Mouse (Mus musculus) lung, embryonic 16.5 days (tissue): ENCODE results near the gene Gm10320. TPM values are rescaled to one million over a fixed set of nuclear protein-coding genes. Genes with fewer than 3 reads are reported as not detected.

Experiments used
- ATAC-seq: fragments of 200-750 bp; cut with Nextera tagmentation; 2 replicates; pipeline ENCODE4 v1.8.0; 2017; ENCODE audit warnings: low read depth, mild to moderate bottlenecking, moderate library complexity
- H3K27ac ChIP-seq: fragments of 300-500 bp; sonication (generic); 2 replicates; pipeline ENCODE4 v1.5.1; 2014; ENCODE audit warnings: mild to moderate bottlenecking, control low read depth, low read length
- H3K27me3 ChIP-seq: fragments of 300-500 bp; sonication (generic); 2 replicates; pipeline ENCODE4 v1.6.1; 2014; ENCODE audit warnings: low read depth, low read length, mixed read lengths; ENCODE audit not compliant: control insufficient read depth, insufficient read depth
- H3K36me3 ChIP-seq: fragments of 300-500 bp; sonication (generic); 2 replicates; pipeline ENCODE4 v1.6.1; 2014; ENCODE audit warnings: low read length; ENCODE audit not compliant: control insufficient read depth, insufficient read depth
- H3K4me1 ChIP-seq: fragments of 300-500 bp; sonication (generic); replicated peaks from 2 replicates; pipeline ENCODE4 v1.6.1; 2014; ENCODE audit warnings: low read length, mixed read lengths; ENCODE audit not compliant: control insufficient read depth, insufficient read depth
- H3K4me2 ChIP-seq: fragments of 300-500 bp; sonication (generic); 2 replicates; pipeline ENCODE4 v1.6.1; 2014; ENCODE audit warnings: low read depth, low read length, control low read depth
- H3K4me3 ChIP-seq: fragments of 300-500 bp; sonication (generic); 2 replicates; pipeline ENCODE4 v1.5.1; 2014; ENCODE audit warnings: mild to moderate bottlenecking, low read length, control low read depth
- H3K9ac ChIP-seq: fragments of 300-500 bp; sonication (generic); 2 replicates; pipeline ENCODE4 v1.6.1; 2014; ENCODE audit warnings: low read length, control low read depth
- H3K9me3 ChIP-seq: fragments of 300-500 bp; sonication (generic); 2 replicates; pipeline ENCODE4 v1.6.1; 2016; ENCODE audit warnings: low read length; ENCODE audit not compliant: control insufficient read depth
- WGBS: fragments of 180-500 bp; shearing (Covaris S2); extraction: QIAGEN DNeasy Blood & Tissue Kit; methylation state at CpG from one replicate; pipeline ENCODE4 v1.1.7; 2014; 5-methylcytosine and 5-hydroxymethylcytosine counted together
- polyA plus RNA-seq: library from polyadenylated mRNA; unstranded; fragments of >200 nt; fragmentation: Nextera tagmentation; extraction: Ambion mirVana; gene quantifications from 2 replicates; pipeline ENCODE4 v1.2.1, GENCODE M21; 2015

Gm10320 gene
- polyA plus RNA-seq, 1 experiment from 2014 or later: 1.2 TPM

DNA sequence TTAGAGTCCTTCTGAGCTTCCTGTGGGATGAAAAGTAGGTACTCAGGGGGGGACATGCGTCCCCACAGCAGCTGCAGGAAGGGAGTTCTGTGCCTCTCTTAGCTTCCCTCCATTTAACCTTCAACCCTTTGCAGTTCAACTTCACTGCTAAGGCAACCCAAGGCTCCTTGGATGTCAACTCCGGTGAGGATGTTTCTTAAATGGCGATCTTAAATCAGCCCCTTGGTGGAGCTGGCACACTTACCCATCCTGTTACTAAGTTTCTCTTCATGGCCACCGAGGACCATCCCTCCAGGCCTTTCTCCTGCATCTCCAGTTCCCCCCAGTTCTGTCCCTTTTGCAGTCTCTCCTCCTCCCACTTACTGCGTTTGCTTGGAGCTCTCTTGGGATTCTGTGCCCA, 6.8 kb upstream of the Gm10320 start:
- Histone ChIP-seq H3K27me3 (peaks cover 42% of the 10 kb centered on the region), H3K9me3 (no peaks in the 10 kb centered on the region), H3K4me3 (no peak overlapping the region), H3K27ac (no peak overlapping the region), H3K4me1 (peaks cover 10% of the 10 kb centered on the region), H3K36me3 (no peaks in the 10 kb centered on the region), H3K4me2 (no peak overlapping the region), H3K9ac (no peak overlapping the region)
- no peak for ATAC-seq
- WGBS: 57% methylated on average over 5 of the region's 5 CpGs

DNA sequence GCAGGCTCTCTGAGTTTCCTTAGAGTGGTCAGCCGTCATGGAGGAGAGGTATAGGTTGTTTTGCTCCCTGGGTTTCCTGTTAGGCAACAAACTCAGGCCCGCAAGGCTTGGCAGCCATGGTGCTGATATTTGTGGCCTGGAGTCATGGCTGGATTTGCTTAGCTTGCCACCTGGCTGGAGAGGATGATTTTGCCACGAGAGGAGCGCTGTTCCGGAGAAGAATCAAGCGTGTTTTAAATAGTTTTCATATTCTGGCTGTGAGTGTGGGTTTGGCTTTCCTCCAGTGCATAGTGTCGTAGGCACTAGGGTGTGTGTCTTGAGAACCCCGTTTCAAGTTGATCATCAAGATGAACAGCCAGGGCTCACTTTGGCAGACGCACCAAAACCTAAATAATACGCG, 6.3 kb upstream of the Gm10320 start:
- no peak overlapping the region for H3K4me3 ChIP-seq
- peaks cover 38% of the 10 kb centered on the region for H3K27me3 ChIP-seq
- H3K4me2 ChIP-seq: no peak overlapping the region
- H3K36me3 ChIP-seq: no peaks in the 10 kb centered on the region
- ATAC-seq: no peak
- WGBS: 32% methylated on average over 11 of the region's 11 CpGs
- H3K9me3 ChIP-seq: no peaks in the 10 kb centered on the region
- H3K4me1 ChIP-seq: peaks cover 7% of the 10 kb centered on the region
- no peak overlapping the region for H3K9ac ChIP-seq
- H3K27ac ChIP-seq: no peak overlapping the region

DNA sequence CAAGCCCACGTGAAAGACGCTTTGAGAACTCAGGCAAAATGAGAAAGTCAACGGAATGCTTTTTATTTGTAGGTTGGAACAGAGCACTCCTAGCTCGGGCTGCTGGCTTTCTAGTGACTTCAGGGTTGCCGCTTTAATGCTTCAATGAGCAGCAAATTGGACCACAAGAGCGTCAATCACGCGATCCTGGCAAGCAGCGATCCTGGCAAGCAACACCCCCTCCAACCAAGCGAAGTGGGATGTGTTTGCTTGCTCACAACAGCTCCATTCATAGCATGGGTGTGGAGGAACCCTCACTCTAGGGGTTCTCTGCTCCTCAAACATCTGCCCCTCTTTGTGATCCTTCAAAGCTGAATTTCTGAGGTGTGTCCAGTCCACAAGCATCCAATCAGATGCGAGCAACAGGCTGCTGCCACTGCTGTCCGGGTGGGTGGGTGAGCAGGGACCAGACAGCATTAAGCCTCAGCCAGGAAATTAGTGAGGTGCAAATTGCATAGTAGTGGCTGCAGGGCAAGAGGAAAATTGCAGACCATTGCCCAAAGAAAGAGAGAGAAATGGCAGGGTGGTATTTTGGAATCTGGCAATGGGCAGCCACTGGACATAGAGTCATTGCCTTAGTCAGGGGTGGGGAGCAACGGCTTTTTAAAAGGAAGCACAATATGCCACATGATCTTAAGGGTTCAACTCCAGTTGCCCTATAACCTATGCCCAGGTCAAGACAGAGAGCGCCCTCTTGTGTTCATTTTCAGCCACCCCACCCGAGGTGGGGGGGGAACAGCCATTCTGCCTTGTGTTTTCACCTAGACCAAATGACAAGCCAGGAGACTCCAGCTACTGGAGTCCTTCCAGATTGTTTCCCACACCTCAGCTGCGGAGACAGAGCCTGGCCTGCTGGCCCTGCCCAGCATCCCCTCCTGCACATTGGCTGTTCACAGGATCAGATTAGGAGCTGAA, 5.4 kb upstream of the Gm10320 start:
- Histone ChIP-seq H3K4me3 (no peak overlapping the region), H3K4me2 (no peak overlapping the region), H3K9ac (no peak overlapping the region), H3K27me3 (peaks cover 35% of the 10 kb centered on the region), H3K27ac (no peak overlapping the region), H3K9me3 (no peaks in the 10 kb centered on the region), H3K4me1 (no peaks in the 10 kb centered on the region; the same call in 1 of the 2 replicates), H3K36me3 (no peaks in the 10 kb centered on the region)
- ATAC-seq: no peak
- 21% methylated on average over 16 of the region's 16 CpGs for WGBS

DNA sequence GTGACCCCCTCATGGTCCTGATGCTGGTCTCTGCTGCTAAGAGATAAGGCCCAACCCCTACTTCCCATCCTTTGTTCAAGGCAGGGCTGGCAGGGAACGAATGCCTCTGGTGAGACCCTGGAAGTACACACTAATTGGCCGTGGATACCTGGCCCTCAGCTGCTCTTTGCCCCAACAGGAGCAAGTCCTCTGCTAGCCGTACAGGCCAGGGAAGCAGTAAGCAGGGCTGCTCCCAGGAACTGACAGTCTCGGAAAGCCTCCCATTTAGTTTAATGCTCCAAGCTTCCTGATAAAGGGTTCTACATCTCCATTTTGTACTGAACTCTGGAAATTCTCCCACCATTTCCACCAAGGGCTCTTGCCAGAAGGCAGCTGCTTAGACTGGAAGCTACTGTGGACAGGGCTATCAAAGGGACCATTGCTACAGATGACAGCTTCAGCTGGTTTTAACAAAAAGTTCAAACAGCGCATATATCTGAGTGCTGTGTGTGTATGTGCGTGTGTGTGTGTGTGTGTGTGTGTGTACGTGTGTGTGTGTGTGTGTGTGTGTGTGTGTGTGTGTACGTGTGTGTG, 2.8 kb upstream of the Gm10320 start:
- no peak overlapping the region for H3K27ac ChIP-seq
- no peak overlapping the region for H3K4me3 ChIP-seq
- WGBS: 66% methylated on average over 7 of the region's 8 CpGs
- H3K27me3 ChIP-seq: peaks cover 10% of the 10 kb centered on the region
- H3K4me2 ChIP-seq: no peak overlapping the region
- ATAC-seq: no peak
- H3K36me3 ChIP-seq: no peaks in the 10 kb centered on the region
- H3K9ac ChIP-seq: no peak overlapping the region
- no peaks in the 10 kb centered on the region for H3K9me3 ChIP-seq
- no peaks in the 10 kb centered on the region; the same call in 1 of the 2 replicates for H3K4me1 ChIP-seq

DNA sequence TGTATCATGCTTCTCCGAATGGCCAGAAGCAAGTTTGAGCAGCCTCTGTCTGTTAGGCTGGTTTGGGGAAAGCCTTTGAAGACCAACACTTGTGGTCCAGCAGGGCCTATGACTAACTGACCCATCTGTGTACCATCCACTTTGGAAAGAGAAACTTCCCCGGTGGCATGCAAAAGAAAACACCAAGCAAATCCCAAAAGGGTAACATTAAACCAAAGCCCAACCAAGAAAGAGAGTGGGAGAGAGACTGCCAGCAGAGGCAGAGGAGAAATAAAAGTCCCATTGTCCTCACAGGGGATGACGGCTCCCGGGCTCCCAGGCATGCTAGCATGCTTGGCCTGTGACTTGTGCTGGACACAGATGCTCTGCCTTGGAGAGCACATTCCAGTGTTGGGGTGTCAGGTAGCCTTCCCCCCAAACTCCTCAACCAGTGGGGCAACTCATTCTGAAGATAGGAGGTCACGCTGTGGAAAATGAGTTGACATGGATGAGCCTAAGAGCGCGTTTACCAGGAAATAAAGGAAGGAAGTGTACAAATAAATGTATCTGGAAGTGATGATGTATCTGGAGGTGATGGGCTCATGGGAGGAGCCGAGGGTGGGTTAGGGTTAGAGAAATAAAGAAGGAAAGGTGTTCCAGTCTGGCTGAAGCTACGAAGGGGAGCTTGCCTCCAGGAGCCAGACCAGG, 911 bp upstream of the Gm10320 start:
- H3K4me1 ChIP-seq: no peaks in the 10 kb centered on the region
- WGBS: 55% methylated on average over 9 of the region's 9 CpGs
- no peak overlapping the region for H3K4me3 ChIP-seq
- no peaks in the 10 kb centered on the region for H3K36me3 ChIP-seq
- ATAC-seq: no peak
- no peak overlapping the region for H3K27ac ChIP-seq
- no peaks in the 10 kb centered on the region for H3K27me3 ChIP-seq
- H3K9ac ChIP-seq: no peak overlapping the region
- H3K9me3 ChIP-seq: no peaks in the 10 kb centered on the region
- no peak overlapping the region for H3K4me2 ChIP-seq

DNA sequence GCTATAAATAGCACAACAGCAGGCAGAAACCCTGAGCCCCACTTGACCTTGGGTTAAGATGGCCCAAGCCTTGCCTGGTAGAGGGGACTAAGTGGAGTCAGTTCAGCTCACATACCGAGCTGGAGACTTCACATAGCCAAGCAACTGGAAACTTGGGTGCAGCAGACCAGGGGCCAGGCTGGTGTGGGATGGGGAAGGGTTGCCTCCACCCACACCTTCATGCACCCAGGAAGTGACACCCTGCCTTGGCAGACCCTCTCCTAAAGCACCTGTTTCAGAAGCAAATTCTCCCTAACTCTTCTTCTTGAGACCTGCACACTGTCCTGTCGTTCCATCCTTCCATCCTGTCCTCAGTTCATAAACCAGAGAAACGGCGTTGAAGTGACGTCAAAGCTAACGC, 5.1 kb downstream of the Gm10320 start:
- Histone ChIP-seq H3K4me1 (no peaks in the 10 kb centered on the region), H3K4me3 (no peak overlapping the region), H3K36me3 (no peaks in the 10 kb centered on the region), H3K4me2 (no peak overlapping the region), H3K9me3 (no peaks in the 10 kb centered on the region), H3K27ac (no peak overlapping the region), H3K27me3 (no peaks in the 10 kb centered on the region), H3K9ac (no peak overlapping the region)
- no peak for ATAC-seq
- WGBS: 86% methylated on average over 6 of the region's 6 CpGs

DNA sequence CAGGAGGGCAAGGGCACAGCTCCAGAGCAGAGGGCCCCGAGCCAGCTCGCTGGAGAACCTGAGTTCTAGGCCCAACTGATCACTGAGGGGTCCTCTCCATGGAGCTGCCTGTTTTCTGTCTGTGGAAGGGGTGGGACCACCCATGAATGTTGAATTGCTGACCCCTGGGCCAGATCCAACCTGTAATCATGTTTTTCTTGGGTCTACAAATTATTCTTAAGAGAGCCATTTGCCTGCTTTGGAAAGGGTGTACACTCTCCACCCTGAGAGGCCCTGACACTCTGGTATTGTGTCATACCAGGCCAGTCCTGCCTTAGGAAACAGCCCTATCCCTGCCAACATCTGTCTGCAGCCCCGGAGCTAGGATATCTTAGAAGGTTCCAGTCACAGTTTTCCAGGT, 5.6 kb downstream of the Gm10320 start:
- H3K27me3 ChIP-seq: no peaks in the 10 kb centered on the region
- H3K4me1 ChIP-seq: no peaks in the 10 kb centered on the region
- H3K4me3 ChIP-seq: no peak overlapping the region
- H3K36me3 ChIP-seq: no peaks in the 10 kb centered on the region
- no peaks in the 10 kb centered on the region for H3K9me3 ChIP-seq
- no peak overlapping the region for H3K27ac ChIP-seq
- ATAC-seq: no peak
- no peak overlapping the region for H3K9ac ChIP-seq
- H3K4me2 ChIP-seq: no peak overlapping the region
- WGBS: 59% methylated on average over 3 of the region's 3 CpGs

DNA sequence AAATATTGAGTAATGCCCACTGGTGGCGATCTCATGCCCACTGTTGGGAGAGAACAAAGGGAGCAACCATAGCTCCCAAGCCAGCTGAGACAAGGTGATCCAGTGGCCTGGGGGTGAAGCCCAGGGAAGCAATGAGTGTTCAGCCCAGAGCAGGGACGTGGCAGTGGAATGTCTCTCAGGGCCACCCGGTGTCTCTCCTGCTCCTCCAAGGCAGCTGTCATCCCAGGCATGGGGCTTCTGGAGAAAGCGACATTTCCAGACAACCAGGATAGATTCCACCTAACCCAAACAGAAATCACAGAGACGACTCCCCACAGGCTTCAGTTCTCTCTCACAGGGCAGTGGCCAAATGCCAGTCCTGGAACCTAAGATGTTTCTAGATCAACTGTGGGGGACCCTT, 6.4 kb downstream of the Gm10320 start:
- no peak overlapping the region for H3K27ac ChIP-seq
- H3K27me3 ChIP-seq: no peaks in the 10 kb centered on the region
- H3K9ac ChIP-seq: no peak overlapping the region
- no peak overlapping the region for H3K4me3 ChIP-seq
- H3K4me1 ChIP-seq: no peaks in the 10 kb centered on the region
- ATAC-seq: no peak
- no peaks in the 10 kb centered on the region for H3K9me3 ChIP-seq
- H3K4me2 ChIP-seq: no peak overlapping the region
- WGBS: 66% methylated on average over 5 of the region's 5 CpGs
- H3K36me3 ChIP-seq: no peaks in the 10 kb centered on the region

DNA sequence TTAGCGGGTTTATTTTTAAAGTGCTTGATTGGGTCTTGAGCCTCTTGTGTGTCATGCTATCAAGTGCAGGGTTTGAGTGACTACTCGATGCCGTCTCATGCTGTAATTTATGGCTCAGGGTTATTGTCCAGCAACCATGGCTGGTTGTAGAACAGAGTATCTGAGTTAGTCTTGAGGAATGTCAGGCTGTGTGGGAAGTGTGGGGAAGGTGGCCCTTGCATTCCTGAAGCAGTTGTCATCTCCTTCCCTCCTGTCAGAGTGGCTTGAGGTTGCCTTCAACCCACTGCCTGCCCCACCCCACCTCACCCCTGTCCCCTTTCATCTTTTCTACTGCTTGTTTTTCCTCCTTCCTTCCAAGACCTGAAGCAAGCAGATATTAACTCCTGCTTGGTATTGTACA, 13.8 kb downstream of the Gm10320 start:
- WGBS: 33% methylated on average over 3 of the region's 3 CpGs
- Histone ChIP-seq H3K27me3 (no peaks in the 10 kb centered on the region), H3K36me3 (no peaks in the 10 kb centered on the region), H3K4me1 (peaks cover 4% of the 10 kb centered on the region), H3K9ac (no peak overlapping the region), H3K9me3 (no peaks in the 10 kb centered on the region), H3K4me3 (no peak overlapping the region), H3K4me2 (no peak overlapping the region), H3K27ac (no peak overlapping the region)
- no peak for ATAC-seq
